12 mouse cellular contexts compared by ENCODE assay signal in genomic region chr12:108869575-108869974, GRCm38 (mm10). TPM values are rescaled to one million over a fixed set of nuclear protein-coding genes. Genes with fewer than 3 reads are reported as not detected.
A peak's percentile ranks its signal among the peaks of the same experiment; 100 is the strongest.
DNase-seq lines count a peak whose midpoint lies in the region; ATAC-seq and TF ChIP-seq lines count a peak whose summit lies in the region.
"Had no signal": no experiment of that assay in that cellular context is flagged by ENCODE, and none has a peak within 500 bp of the region (broad histone marks: within the 10 kb centered on the region; RNA-seq: fewer than 3 reads in every experiment).

No protein-coding gene starts in this region.

- no peak; the same call in none of the 2 replicates for TF ChIP-seq RAD21 in MEL (IDR thresholded peaks at IDR 0.05; ENCODE audit: low read depth, low read length)

- no peaks in the 10 kb centered on the region for H3K27me3 ChIP-seq in liver, adult 2 months (ENCODE audit: control insufficient read depth, insufficient read depth, low read length)
- H3K27me3 ChIP-seq in MEL (ENCODE audit: control insufficient read depth in 1 of 2, insufficient read depth in 2 of 2, low read length in 2 of 2): no peaks in the 10 kb centered on the region
- H3K27me3 ChIP-seq: heart, embryonic 13.5 days; limb, embryonic 15.5 days had no signal

- DNase-seq in cerebellum, postnatal 14 days: peak; percentile 25 to 59
- no peak for DNase-seq in cerebellum, adult 11-12 months
- peak; percentile 15 for DNase-seq in liver, adult 2 months (ENCODE audit: extremely low read depth, low read depth, low spot score)
- DNase-seq in liver (no peak), MEL (ENCODE audit: low read depth, low spot score) (peak; percentile 51)
- no peak for DNase-seq in right cerebral cortex, postnatal 36 days (ENCODE audit: low spot score in 2 of 2)
- no peak for DNase-seq in right cerebral cortex, postnatal 10 days (ENCODE audit: low spot score in 2 of 2)
- DNase-seq: kidney, postnatal 10 days had no signal

- TF ChIP-seq POLR2A in liver, adult 2 months (IDR thresholded peaks at IDR 0.05; ENCODE audit: extremely low read depth, insufficient read depth, low read length): no peak
- TF ChIP-seq POLR2A in MEL (IDR thresholded peaks at IDR 0.05; ENCODE audit: control insufficient read depth in 1 of 2, insufficient read depth in 1 of 2, low read depth in 1 of 2, low read length in 2 of 2, poor library complexity in 1 of 2): no peak

- WGBS in liver, adult 2 months: 75% methylated on average over 2 of the region's 2 CpGs

- H3K4me1 ChIP-seq in liver, adult 2 months (ENCODE audit: control insufficient read depth, insufficient read depth, low read length): peaks cover 3% of the 10 kb centered on the region
- no peaks in the 10 kb centered on the region for H3K4me1 ChIP-seq in MEL (ENCODE audit: control insufficient read depth in 1 of 2, insufficient read depth in 2 of 2, low read length in 2 of 2)
- H3K4me1 ChIP-seq: limb, embryonic 15.5 days had no signal

- no peak overlapping the region for H3K4me3 ChIP-seq in liver, adult 2 months (ENCODE audit: insufficient read depth, low read depth, low read length)
- no peak overlapping the region for H3K4me3 ChIP-seq in MEL (ENCODE audit: control insufficient read depth in 1 of 2, insufficient read depth in 1 of 2, low read depth in 2 of 2, low read length in 2 of 2)
- H3K4me3 ChIP-seq: erythroblast, embryonic 14.5 days; heart, embryonic 13.5 days; limb, embryonic 15.5 days had no signal

- no peaks in the 10 kb centered on the region for H3K79me2 ChIP-seq in liver, adult 2 months (ENCODE audit: control insufficient read depth, insufficient read depth, low read length)
- H3K79me2 ChIP-seq in MEL (ENCODE audit: control insufficient read depth, insufficient read depth, low read length, poor library complexity): no peaks in the 10 kb centered on the region

- H3K27ac ChIP-seq in liver, adult 2 months (replicated peaks; ENCODE audit: insufficient read depth, low read depth, low read length): no peak overlapping the region
- no peak overlapping the region for H3K27ac ChIP-seq in MEL (ENCODE audit: control insufficient read depth, low read depth, low read length)
- H3K27ac ChIP-seq: heart, embryonic 13.5 days; limb, embryonic 15.5 days had no signal

- TF ChIP-seq EP300 in MEL (IDR thresholded peaks at IDR 0.05; ENCODE audit: low read depth in 1 of 2, low read length in 2 of 2): no peak

- peak; percentile 49 for TF ChIP-seq CTCF in liver, adult 2 months (IDR thresholded peaks at IDR 0.05; ENCODE audit: low read depth, low read length)
- peak; percentile 33 to 47 (median 41) for TF ChIP-seq CTCF in MEL (IDR thresholded peaks at IDR 0.05 in 2 of 3, conservative IDR thresholded peaks at IDR 0.05 in 1 of 3; ENCODE audit: control insufficient read depth in 1 of 3, insufficient read depth in 1 of 3, low read depth in 2 of 3, low read length in 3 of 3, poor library complexity in 1 of 3, severe bottlenecking in 1 of 3)

- H3K36me3 ChIP-seq in liver, adult 2 months (ENCODE audit: control insufficient read depth, insufficient read depth, low read length): peaks cover 17% of the 10 kb centered on the region
- peaks cover 0 to 12% of the 10 kb centered on the region in 2 experiments; a peak in 2 of 4 replicates for H3K36me3 ChIP-seq in MEL (ENCODE audit: control insufficient read depth in 1 of 2, insufficient read depth in 2 of 2, low read length in 2 of 2)

- H3K9ac ChIP-seq in liver, adult 2 months (ENCODE audit: low read depth, low read length): no peak overlapping the region
- no peak overlapping the region for H3K9ac ChIP-seq in MEL (ENCODE audit: control insufficient read depth, low read depth, low read length, poor library complexity, severe bottlenecking)
- H3K9ac ChIP-seq: heart, embryonic 13.5 days; limb, embryonic 15.5 days had no signal

- no peaks in the 10 kb centered on the region for H3K9me3 ChIP-seq in MEL (replicated peaks; ENCODE audit: insufficient read depth, low read length)
- H3K9me3 ChIP-seq: heart, embryonic 13.5 days; limb, embryonic 15.5 days had no signal

- peak; percentile 35; the same call in 1 of the 2 replicates for ATAC-seq in megakaryocyte-erythroid progenitor cell, adult 5-6 weeks (replicated peaks; ENCODE audit: low FRiP score, low TSS enrichment, poor library complexity, severe bottlenecking)

TF ChIP-seq in MEL, 35 proteins besides CTCF, POLR2A, EP300 and RAD21:
- TF ChIP-seq ZNF384 (IDR thresholded peaks at IDR 0.05; ENCODE audit: low read depth, low read length) (no peak), SMC3 (IDR thresholded peaks at IDR 0.05; ENCODE audit: low read depth, low read length) (peak; percentile 50)
TF ChIP-seq in MEL: peak in this region for 1.

RNA-seq across cellular contexts. Expression of gene Wdr25, which starts 23.9 kb away (rescaled TPM):
- total RNA-seq in liver, adult 2 months (2014; rRNA removed): 9.3 and 11.4 TPM in 2 replicates
- 9.4 and 11.6 TPM in 2 replicates for polyA plus RNA-seq in liver, adult 2 months (2012; rRNA removed)
- total RNA-seq in MEL (2012; rRNA removed): 8.7 and 9.9 TPM in 2 replicates
- polyA plus RNA-seq in MEL (2012; ENCODE audit: insufficient read depth in 1 of 2, insufficient read length in 2 of 2, low read depth in 1 of 2, low replicate concordance in 2 of 2, missing spikeins in 1 of 2): 10 to 100 TPM in 1 of 2 experiments, not detected in 1; 10.8 TPM
- 9.4 and 9.7 TPM in 2 replicates for total RNA-seq in megakaryocyte-erythroid progenitor cell, adult 5-6 weeks (2014; fragmentation: Nextera tagmentation)
- 3.0 and 6.9 TPM in 2 replicates for total RNA-seq in megakaryocyte-erythroid progenitor cell, adult 5-6 weeks (2017)

RNA-seq across cellular contexts. Expression of gene Wars, which starts 24.4 kb away (rescaled TPM):
- 11.7 and 14.2 TPM in 2 replicates for total RNA-seq in liver, adult 2 months (2014; rRNA removed)
- 20.2 and 24.3 TPM in 2 replicates for polyA plus RNA-seq in liver, adult 2 months (2012; rRNA removed)
- total RNA-seq in MEL (2012; rRNA removed): 82.5 and 85.7 TPM in 2 replicates
- 100 to 1,000 TPM in 1 of 2 experiments, 10 to 100 TPM in 1; 98.4 to 836 TPM for polyA plus RNA-seq in MEL (2012; ENCODE audit: insufficient read depth in 1 of 2, insufficient read length in 2 of 2, low read depth in 1 of 2, low replicate concordance in 2 of 2, missing spikeins in 1 of 2)
- 48.8 and 56.3 TPM in 2 replicates for total RNA-seq in megakaryocyte-erythroid progenitor cell, adult 5-6 weeks (2014; fragmentation: Nextera tagmentation)
- total RNA-seq in megakaryocyte-erythroid progenitor cell, adult 5-6 weeks (2017): 54.6 and 74.4 TPM in 2 replicates

RNA-seq across cellular contexts. Expression of gene Slc25a47, which starts 33.7 kb away (rescaled TPM):
- 626 and 693 TPM in 2 replicates for total RNA-seq in liver, adult 2 months (2014; rRNA removed)
- polyA plus RNA-seq in liver, adult 2 months (2012; rRNA removed): 602 and 616 TPM in 2 replicates
- 10.3 and 15.6 TPM in 2 replicates for total RNA-seq in MEL (2012; rRNA removed)
- polyA plus RNA-seq in MEL (2012; ENCODE audit: insufficient read depth in 1 of 2, insufficient read length in 2 of 2, low read depth in 1 of 2, low replicate concordance in 2 of 2, missing spikeins in 1 of 2): 10 to 100 TPM in 1 of 2 experiments, not detected in 1; 17.9 TPM
- total RNA-seq in megakaryocyte-erythroid progenitor cell, adult 5-6 weeks (2014; fragmentation: Nextera tagmentation): 5.3 and 7.0 TPM in 2 replicates
- 6.2 and 16.2 TPM in 2 replicates for total RNA-seq in megakaryocyte-erythroid progenitor cell, adult 5-6 weeks (2017)

RNA-seq across cellular contexts. Expression of gene Slc25a29, which starts 33.9 kb away (rescaled TPM):
- 1.9 and 2.1 TPM in 2 replicates for total RNA-seq in liver, adult 2 months (2014; rRNA removed)
- 5.2 and 5.4 TPM in 2 replicates for polyA plus RNA-seq in liver, adult 2 months (2012; rRNA removed)
- 2.6 and 3.3 TPM in 2 replicates for total RNA-seq in MEL (2012; rRNA removed)
- polyA plus RNA-seq in MEL (2012; ENCODE audit: insufficient read depth in 1 of 2, insufficient read length in 2 of 2, low read depth in 1 of 2, low replicate concordance in 2 of 2, missing spikeins in 1 of 2): 1 to 10 TPM in 1 of 2 experiments, not detected in 1; 3.0 TPM
- total RNA-seq in megakaryocyte-erythroid progenitor cell, adult 5-6 weeks (2014; fragmentation: Nextera tagmentation): 0.54 TPM in 1 of 2 replicates, not detected in the other
- not detected in 2 replicates for total RNA-seq in megakaryocyte-erythroid progenitor cell, adult 5-6 weeks (2017)

Comparison
In these comparisons a context has a peak if more than half of its experiments do, and no peak if none do; other contexts are left out.
1. DNase-seq: peak in cerebellum, postnatal 14 days (2 of 2), liver, adult 2 months (single experiment) and MEL (single experiment); none in cerebellum, adult 11-12 months (single experiment), liver (single experiment), right cerebral cortex, postnatal 36 days (0 of 2) and right cerebral cortex, postnatal 10 days (0 of 2).
2. RNA of gene Slc25a47, which starts 33.7 kb away (total RNA-seq): 626 to 693 TPM in liver, adult 2 months; 5.3 to 16.2 TPM in megakaryocyte-erythroid progenitor cell, adult 5-6 weeks and 10.3 to 15.6 TPM in MEL; every median in the first group is over 10 times any median in the second.